Mouse (Mus musculus) adrenal gland, postnatal 25 days (tissue): ENCODE measurements around the gene Chmp2b. TPM values are rescaled to one million over a fixed set of nuclear protein-coding genes. Genes with fewer than 3 reads are reported as not detected.
A peak's percentile ranks its signal among the peaks of the same experiment; 100 is the strongest.

Experiments used
- DNase-seq: peaks from one replicate; pipeline ENCODE4 v3.0.0; 2021; ENCODE audit warnings: mixed read lengths
- total RNA-seq: library from RNA; stranded (reverse); gene quantifications from 2 replicates; pipeline ENCODE4 v1.2.3, GENCODE M21; 2021

Chmp2b gene
- total RNA-seq, 1 experiment from 2014 or later, result 59.6 TPM

DNA sequence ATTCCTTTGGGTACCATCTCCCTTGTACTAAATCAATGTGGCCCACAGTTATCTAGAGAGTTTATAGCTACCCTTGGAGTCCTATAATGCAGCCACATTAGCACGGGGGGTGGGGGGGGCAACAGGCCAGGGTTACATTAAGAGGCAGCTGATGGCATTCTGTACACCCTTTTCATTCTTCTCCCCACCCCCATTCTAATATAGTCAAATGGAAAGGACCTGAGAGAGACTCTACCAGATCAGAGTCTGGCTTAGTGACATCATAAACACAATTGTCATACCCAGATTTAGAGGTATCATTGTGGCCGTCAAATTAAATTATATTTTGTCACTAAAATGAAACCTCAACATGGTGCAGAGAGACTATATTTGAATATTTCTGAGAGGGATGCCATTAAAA, 36.5 kb downstream of the Chmp2b start:
- no peak for DNase-seq

DNA sequence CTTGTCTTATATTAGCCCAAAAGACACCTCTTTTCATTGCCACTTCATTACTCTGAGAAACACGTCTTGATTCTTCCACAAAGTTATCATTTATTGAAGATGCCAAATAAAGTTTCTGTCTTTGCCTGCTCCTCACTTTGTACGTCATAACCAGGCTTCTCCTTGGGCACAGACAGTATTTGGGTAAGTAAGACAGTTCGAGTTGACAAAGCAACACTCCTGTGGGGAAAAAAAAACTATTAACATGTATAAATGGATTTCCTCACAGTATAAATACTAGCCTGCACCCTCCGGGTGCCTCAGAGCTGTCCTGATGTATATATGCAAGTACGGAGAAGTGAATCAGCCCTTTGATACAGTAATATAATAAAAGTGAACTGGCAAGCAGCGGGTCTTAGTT, 42.3 kb downstream of the Chmp2b start, which contains the start of gene Pou1f1:
Gene Pou1f1 (plus strand): TSS at position 301 of the 400 bp plus-strand sequence.
- no peak for DNase-seq

DNA sequence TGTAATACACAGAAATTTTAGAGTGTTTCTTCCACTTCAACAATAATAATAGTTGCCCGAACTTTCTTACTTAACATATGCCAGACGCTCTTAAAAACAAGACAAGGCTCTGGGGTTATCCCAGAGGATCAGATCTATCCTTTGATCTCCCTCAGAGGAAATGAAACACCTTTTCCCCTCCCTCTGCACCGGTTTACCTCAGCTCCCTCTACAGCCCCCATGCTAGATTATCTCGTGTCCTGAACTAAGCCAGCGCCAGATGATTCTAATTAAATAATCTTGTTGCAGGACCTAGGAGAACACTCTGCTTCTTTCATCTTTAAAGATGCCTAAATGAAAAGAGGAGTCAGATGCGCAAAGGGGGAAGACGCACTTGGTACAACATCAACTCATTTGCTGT, 48.3 kb downstream of the Chmp2b start:
- no peak for DNase-seq

DNA sequence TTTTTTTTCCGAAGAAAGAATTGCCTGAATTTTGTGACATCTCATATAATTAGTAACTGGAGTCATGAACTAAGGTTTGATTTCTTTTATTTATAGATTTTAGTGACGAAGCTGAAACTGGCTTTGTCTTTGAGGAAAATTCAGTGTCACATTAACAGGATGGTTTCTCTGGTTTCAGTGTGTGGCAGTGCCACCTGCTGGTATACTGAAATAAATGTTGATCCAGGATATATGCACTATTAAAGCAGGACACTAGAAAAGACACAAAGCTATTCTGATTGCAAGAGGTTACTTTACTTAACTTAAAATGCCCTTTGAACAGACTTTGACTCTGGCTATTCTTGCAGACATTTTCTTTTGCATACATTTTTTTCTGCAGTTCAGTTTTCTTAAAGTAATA, 65.5 kb downstream of the Chmp2b start:
- peak; percentile 21 for DNase-seq

DNA sequence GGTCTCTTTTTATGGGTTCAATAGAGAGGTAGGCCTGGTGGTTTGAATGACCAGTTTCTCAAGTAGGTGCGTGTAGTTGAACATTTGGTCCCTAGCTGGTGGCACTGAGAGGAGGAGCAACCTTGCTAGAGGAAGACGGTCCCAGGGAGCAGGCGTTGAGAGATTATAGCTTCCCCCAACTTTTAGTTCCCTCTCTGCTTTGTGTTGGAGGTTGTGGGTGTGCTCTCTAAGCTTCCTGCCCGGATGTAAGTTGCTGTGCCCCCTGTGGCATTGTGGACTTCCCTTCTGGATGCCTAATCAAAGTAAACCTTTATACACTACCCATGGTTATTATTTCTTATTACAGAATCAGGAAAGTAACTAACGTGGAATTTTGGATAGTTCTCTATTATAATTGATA, 66.5 kb downstream of the Chmp2b start:
- no peak for DNase-seq

Other genes starting within 250 kb of the Chmp2b start
- not detected in 2 replicates for gene Pou1f1, start 42.2 kb downstream of the Chmp2b start, total RNA-seq